Mouse (Mus musculus) gastrocnemius, adult 2 months (tissue): ENCODE measurements around the gene Gm49398. TPM values are rescaled to one million over a fixed set of nuclear protein-coding genes. Genes with fewer than 3 reads are reported as not detected.

Experiments used
- DNase-seq: peaks from one replicate; pipeline ENCODE4 v3.0.0; 2022
- H3K27ac ChIP-seq: fragments of 200-600 bp; 2 replicates; pipeline ENCODE4 v1.8.1; 2022; ENCODE audit warnings: mild to moderate bottlenecking
- H3K4me3 ChIP-seq: fragments of 200-600 bp; 2 replicates; pipeline ENCODE4 v1.8.1; 2022; ENCODE audit warnings: mild to moderate bottlenecking, moderate library complexity
- CTCF ChIP-seq: fragments of 200-600 bp; IDR thresholded peaks from 2 replicates; pipeline ENCODE4 v1.8.1; 2022; ENCODE audit warnings: antibody characterized with exemption, mild to moderate bottlenecking, moderate library complexity
- intact Hi-C: fragments of 180-260 bp; cut with DNase I; formaldehyde crosslinking; loops from one replicate; pipeline ENCODE4 v1.15.1; 2025
- long read RNA-seq, 2 experiments: library from polyadenylated mRNA; stranded (forward); transcript quantifications; one replicate each; pipeline ENCODE4 v2.0.0; 2021
- microRNA-seq: library from miRNA; unstranded; fragments of <30 nt; microRNA quantifications from one replicate; pipeline ENCODE4 v1.2.0, GENCODE M21; 2021
- total RNA-seq, 2 experiments: library from RNA; stranded (reverse); gene quantifications; 2 replicates each; pipeline ENCODE4 v1.2.3; 2021

The Gm49398 gene
- total RNA-seq: not detected
- long read RNA-seq, experiment 1: 0 reads
- long read RNA-seq, experiment 2: 0 reads

DNA sequence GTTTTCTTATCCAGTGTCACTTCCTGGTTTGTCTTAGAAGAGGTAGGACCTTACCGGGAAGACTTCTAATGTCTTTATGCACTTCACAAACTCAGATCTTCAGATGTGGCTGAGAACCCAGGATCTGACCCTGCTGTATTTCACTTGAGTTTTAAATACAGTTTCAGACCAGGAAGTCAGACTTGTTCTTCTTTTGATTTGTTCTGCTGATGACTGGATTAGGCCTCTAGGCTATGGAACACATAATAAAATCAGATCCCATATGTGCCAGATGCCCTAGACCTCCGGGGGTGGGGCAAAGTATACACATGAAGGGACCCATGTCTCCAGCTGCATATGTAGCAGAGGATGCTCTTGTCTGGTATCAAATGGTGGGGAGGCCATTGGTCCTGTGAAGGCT is at the start of gene Gm49398:
Gene Gm49398, minus strand, starts transcription at position 101 of the 400 bp plus-strand sequence.
- intact Hi-C loops: no loop called here
- no peak for TF ChIP-seq CTCF
- Histone ChIP-seq H3K4me3 (no peak within 1 kb of the TSS), H3K27ac (no peak within 1 kb of the TSS)
- no peak for DNase-seq

- intact Hi-C loops: no loop called here
- Histone ChIP-seq H3K4me3 (no peak within 1 kb of the TSS), H3K27ac (no peak within 1 kb of the TSS)
- DNase-seq: no peak
- TF ChIP-seq CTCF: no peak
These were observed 33.4 kb downstream of the Gm49398 start, which contains the start of gene Cts8 for GRCm38 (mm10) chr13:61255258-61255657. Gene Cts8, minus strand, starts transcription at chr13:61255358.

- Histone ChIP-seq H3K27ac (no peak overlapping the region), H3K4me3 (no peak overlapping the region)
- intact Hi-C loops: no loop called here
- peak; percentile 24 for DNase-seq
- TF ChIP-seq CTCF: peak; percentile 57
These were observed 47.3 kb downstream of the Gm49398 start for GRCm38 (mm10) chr13:61241076-61241947.

GRCm38 (mm10) chr13:61203310-61203709 is 85.3 kb downstream of the Gm49398 start, which contains the start of gene Cts6:
Gene Cts6, minus strand, starts transcription at chr13:61203410.
- H3K4me3 ChIP-seq: no peak within 1 kb of the TSS
- DNase-seq: no peak
- no peak within 1 kb of the TSS for H3K27ac ChIP-seq
- intact Hi-C loops: no loop called here
- no peak for TF ChIP-seq CTCF

Small RNA genes lying within 50 kb of the gene (microRNA-seq; reads per million reads assigned to microRNA genes)
- not detected for gene Gm27704

Other genes starting within 250 kb of the Gm49398 start
- not detected for gene Ctsq, start 248.2 kb downstream of the Gm49398 start, total RNA-seq
- not detected for gene Ctsr, start 124.6 kb downstream of the Gm49398 start, total RNA-seq
- gene Cts6, start 85.4 kb downstream of the Gm49398 start, total RNA-seq: not detected
- not detected for gene Cts8, start 33.5 kb downstream of the Gm49398 start, total RNA-seq
- gene Cts7, start 69.4 kb upstream of the Gm49398 start, total RNA-seq: not detected